Mouse (Mus musculus) hindbrain, embryonic 13.5 days (tissue): Measurements from ENCODE around the gene Zbtb43. TPM values are rescaled to one million over a fixed set of nuclear protein-coding genes. Genes with fewer than 3 reads are reported as not detected.

Source experiments
- ATAC-seq: fragments of 200-750 bp; cut with Nextera tagmentation; 2 replicates; pipeline ENCODE4 v1.8.0; 2017; ENCODE audit warnings: moderate TSS enrichment; ENCODE audit not compliant: low FRiP score
- H3K27ac ChIP-seq: fragments of 300-500 bp; sonication (generic); 2 replicates; pipeline ENCODE4 v1.5.1; 2015; ENCODE audit warnings: inconsistent platforms, mild to moderate bottlenecking, moderate library complexity
- H3K27me3 ChIP-seq: fragments of 300-500 bp; sonication (generic); 2 replicates; pipeline ENCODE4 v1.6.1; 2015; ENCODE audit warnings: mild to moderate bottlenecking, inconsistent platforms
- H3K36me3 ChIP-seq: fragments of 300-500 bp; sonication (generic); 2 replicates; pipeline ENCODE4 v1.6.1; 2015; ENCODE audit warnings: mild to moderate bottlenecking, inconsistent platforms
- H3K4me1 ChIP-seq: fragments of 300-500 bp; sonication (generic); replicated peaks from 2 replicates; pipeline ENCODE4 v1.6.1; 2015; ENCODE audit warnings: inconsistent platforms
- H3K4me2 ChIP-seq: fragments of 300-500 bp; sonication (generic); 2 replicates; pipeline ENCODE4 v1.6.1; 2015; ENCODE audit warnings: inconsistent platforms, mild to moderate bottlenecking, moderate library complexity
- H3K4me3 ChIP-seq: fragments of 300-500 bp; sonication (generic); 2 replicates; pipeline ENCODE4 v1.5.1; 2015; ENCODE audit warnings: mild to moderate bottlenecking, inconsistent platforms
- H3K9ac ChIP-seq: fragments of 300-500 bp; sonication (generic); 2 replicates; pipeline ENCODE4 v1.6.1; 2015; ENCODE audit warnings: mild to moderate bottlenecking, inconsistent platforms
- H3K9me3 ChIP-seq: fragments of 300-500 bp; sonication (generic); 2 replicates; pipeline ENCODE4 v1.6.1; 2016; ENCODE audit warnings: inconsistent platforms
- WGBS: fragments of 180-500 bp; shearing (Covaris S2); methylation state at CpG from one replicate; pipeline ENCODE4 v1.1.7; 2015; 5-methylcytosine and 5-hydroxymethylcytosine counted together
- polyA plus RNA-seq: library from polyadenylated mRNA; unstranded; fragments of >200 nt; fragmentation: Nextera tagmentation; extraction: Ambion mirVana; gene quantifications from 2 replicates; pipeline ENCODE4 v1.2.1, GENCODE M21; 2015

Gene Zbtb43
- polyA plus RNA-seq, 1 experiment from 2014 or later = 28.2 TPM

DNA sequence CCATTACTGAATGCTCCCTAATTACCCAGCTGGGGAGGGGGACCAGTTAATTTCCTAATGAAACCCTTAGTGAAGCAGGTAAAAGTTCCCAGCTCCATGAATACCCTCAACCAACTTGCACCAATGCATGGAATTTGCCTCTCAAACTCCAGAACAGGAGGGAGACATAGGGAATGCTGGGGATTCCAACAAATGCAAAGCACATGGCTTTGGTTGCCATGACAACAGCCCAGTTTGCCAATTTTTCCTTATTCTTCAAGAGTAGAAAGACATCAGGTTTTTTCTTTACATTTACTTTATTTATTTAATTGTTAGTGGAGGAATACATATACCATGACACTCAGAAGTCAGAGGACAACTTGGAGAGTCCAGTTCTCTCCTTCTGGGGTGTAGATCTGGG lies 7.6 kb upstream of the Zbtb43 start:
- no peak overlapping the region for H3K9ac ChIP-seq

DNA sequence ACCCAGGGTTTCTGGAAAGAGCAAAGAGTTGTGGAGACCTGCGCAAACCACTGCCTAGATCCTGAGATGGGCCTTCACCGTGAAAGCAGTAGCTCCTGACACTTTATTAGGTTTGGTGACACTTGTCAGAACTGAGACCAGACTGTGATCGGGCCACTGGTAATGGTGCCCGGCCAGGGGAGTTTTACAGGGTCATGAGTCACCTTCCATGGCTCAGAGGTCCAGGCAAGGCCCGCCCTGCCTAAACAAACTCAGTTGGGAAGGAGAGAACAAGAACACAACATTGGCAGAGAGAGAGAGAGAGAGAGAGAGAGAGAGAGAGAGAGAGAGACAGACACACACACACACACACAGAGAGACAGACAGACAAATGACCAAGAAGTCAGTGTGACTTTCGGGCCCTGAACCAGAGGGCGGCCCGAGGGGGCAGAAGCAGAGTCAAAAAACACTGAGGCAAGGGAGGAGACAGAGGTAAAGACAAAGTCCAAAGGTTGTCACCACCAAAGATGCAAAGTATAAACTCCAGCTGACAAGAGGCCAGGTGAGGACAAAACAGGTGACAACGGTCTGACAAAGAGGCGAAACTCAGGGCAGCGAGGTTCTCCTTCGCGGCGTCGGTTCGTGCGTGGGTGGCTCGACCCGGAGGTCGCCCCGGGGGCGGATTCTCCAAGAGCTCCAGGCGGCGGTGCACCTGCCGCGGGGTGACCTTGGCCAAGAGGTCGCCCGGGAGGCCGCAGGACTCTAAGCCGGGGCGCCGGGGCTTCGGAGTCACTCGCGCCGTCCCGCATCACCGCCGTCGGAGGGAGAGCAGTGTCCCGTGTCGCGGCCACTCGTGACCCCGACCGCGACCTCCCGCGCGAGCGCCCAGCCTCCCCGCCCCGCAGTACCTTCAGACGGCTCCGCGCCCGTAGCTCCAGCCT lies 553 bp downstream of the Zbtb43 start:
- H3K4me1 ChIP-seq = peaks cover 34% of the 10 kb centered on the region
- H3K4me2 ChIP-seq = peak overlapping the region; percentile 94
- ATAC-seq = peak; percentile 67
- 0 out of 2 replicates have a peak, but pooled peaks cover 7% of the 10 kb centered on the region for H3K27me3 ChIP-seq
- H3K9me3 ChIP-seq = no peaks in the 10 kb centered on the region
- H3K27ac ChIP-seq = peak overlapping the region; percentile 76
- peak overlapping the region; percentile 95 for H3K9ac ChIP-seq
- peak overlapping the region; percentile 93 for H3K4me3 ChIP-seq
- H3K36me3 ChIP-seq = peaks cover 12% of the 10 kb centered on the region
- 6% methylated on average over 57 of the region's 57 CpGs for WGBS

More for the DNA sequence above, 7.6 kb upstream of the Zbtb43 start:
- Histone ChIP-seq H3K27me3 (0 out of 2 replicates have a peak, but pooled peaks cover 9% of the 10 kb centered on the region), H3K36me3 (no peaks in the 10 kb centered on the region), H3K9me3 (no peaks in the 10 kb centered on the region), H3K27ac (no peak overlapping the region), H3K4me3 (no peak overlapping the region), H3K4me2 (no peak overlapping the region), H3K4me1 (0 out of 2 replicates have a peak, but pooled peaks cover 4% of the 10 kb centered on the region)
- no peak for ATAC-seq

DNA sequence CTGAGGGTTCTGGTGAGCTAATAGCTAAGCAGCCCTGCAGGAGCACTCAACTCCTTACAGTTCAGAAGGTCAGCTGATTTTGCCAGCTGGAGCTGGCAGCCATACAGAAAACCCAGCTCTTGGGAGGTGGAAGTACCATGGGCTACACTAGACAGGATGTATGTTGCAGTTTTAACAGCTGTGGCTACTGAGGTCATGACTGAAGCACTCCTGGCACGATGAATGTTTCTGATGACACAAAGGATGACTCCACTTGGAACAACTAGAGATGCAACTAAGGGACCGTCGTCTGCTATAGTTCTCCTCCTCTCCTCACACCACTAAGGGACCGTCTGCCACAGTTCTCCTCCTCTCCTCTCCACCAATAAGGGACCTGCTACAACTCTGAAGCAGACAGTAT lies 2.4 kb downstream of the Zbtb43 start:
- no peak overlapping the region for H3K4me3 ChIP-seq
- 80% methylated on average over 4 of the region's 4 CpGs for WGBS
- H3K36me3 ChIP-seq = peaks cover 29% of the 10 kb centered on the region
- H3K4me2 ChIP-seq = no peak overlapping the region
- H3K9ac ChIP-seq = no peak overlapping the region
- peaks cover 34% of the 10 kb centered on the region for H3K4me1 ChIP-seq
- H3K27ac ChIP-seq = no peak overlapping the region
- no peaks in the 10 kb centered on the region for H3K9me3 ChIP-seq
- no peaks in the 10 kb centered on the region for H3K27me3 ChIP-seq
- ATAC-seq = no peak

- Histone ChIP-seq H3K4me1 (peaks cover 34% of the 10 kb centered on the region), H3K9me3 (no peaks in the 10 kb centered on the region), H3K36me3 (peaks cover 37% of the 10 kb centered on the region), H3K4me3 (no peak overlapping the region), H3K4me2 (no peak overlapping the region), H3K27ac (no peak overlapping the region), H3K9ac (peak overlapping the region; percentile 14), H3K27me3 (no peaks in the 10 kb centered on the region)
- 45% methylated on average over 5 of the region's 5 CpGs for WGBS
- no peak for ATAC-seq
Observed at GRCm38 (mm10) chr2:33465215-33465614, 3.1 kb downstream of the Zbtb43 start.

DNA sequence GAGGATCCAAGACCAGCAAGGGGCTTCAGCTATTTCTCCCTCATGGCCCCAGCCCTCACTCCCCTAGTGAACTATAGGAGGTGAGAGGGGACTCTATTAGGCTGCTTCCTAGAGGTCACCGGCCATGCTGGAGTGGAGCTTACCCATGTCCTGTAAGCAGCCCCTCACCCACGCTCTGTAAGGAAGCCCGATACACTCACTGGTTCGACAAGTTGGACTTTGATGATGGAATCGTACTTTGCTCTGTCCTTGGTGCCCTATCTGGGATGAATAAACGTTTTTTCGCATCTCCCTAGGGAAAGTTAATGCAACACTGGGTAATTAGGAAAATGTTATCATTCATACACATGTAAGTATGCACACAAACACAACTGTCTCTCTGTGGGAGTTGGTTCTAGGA lies 6.3 kb downstream of the Zbtb43 start:
- 90% methylated on average over 7 of the region's 7 CpGs for WGBS
- no peak overlapping the region for H3K9ac ChIP-seq
- H3K36me3 ChIP-seq = peaks cover 50% of the 10 kb centered on the region
- H3K27ac ChIP-seq = no peak overlapping the region
- H3K4me1 ChIP-seq = peaks cover 25% of the 10 kb centered on the region
- H3K4me2 ChIP-seq = no peak overlapping the region
- no peaks in the 10 kb centered on the region for H3K27me3 ChIP-seq
- no peaks in the 10 kb centered on the region for H3K9me3 ChIP-seq
- ATAC-seq = no peak
- no peak overlapping the region for H3K4me3 ChIP-seq

- no peak for ATAC-seq
- H3K27me3 ChIP-seq = no peaks in the 10 kb centered on the region
- no peaks in the 10 kb centered on the region for H3K9me3 ChIP-seq
- 82% methylated on average over 1 of the region's 1 CpGs for WGBS
- H3K4me2 ChIP-seq = no peak overlapping the region
- no peak overlapping the region for H3K27ac ChIP-seq
- H3K36me3 ChIP-seq = peaks cover 52% of the 10 kb centered on the region
- no peak overlapping the region for H3K9ac ChIP-seq
- peaks cover 16% of the 10 kb centered on the region for H3K4me1 ChIP-seq
- H3K4me3 ChIP-seq = no peak overlapping the region
Observed at GRCm38 (mm10) chr2:33461066-33461465, 7.3 kb downstream of the Zbtb43 start.

DNA sequence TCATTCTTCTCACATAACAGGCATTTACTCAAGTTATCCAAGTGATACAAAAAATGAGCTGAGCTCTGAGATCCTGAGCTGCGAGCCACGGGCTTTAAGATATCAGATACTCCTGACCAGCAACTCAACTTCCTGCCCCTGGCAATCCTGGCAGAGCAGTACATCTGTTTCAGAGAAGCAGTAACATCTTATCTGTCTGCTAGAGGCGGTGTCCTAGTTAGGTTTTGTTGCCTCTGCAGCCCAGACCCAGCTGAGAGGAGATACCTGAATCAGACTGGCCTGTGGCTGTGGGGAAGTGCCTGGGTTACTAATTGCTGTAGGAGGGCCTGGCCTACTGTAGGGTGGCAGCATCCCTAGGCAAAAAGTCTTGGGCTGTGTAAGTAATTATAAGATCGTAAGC lies 8.7 kb downstream of the Zbtb43 start:
- WGBS = 95% methylated on average over 4 of the region's 4 CpGs
- Histone ChIP-seq H3K4me2 (no peak overlapping the region), H3K36me3 (peaks cover 64% of the 10 kb centered on the region), H3K9me3 (no peaks in the 10 kb centered on the region), H3K27me3 (no peaks in the 10 kb centered on the region), H3K27ac (no peak overlapping the region), H3K4me3 (no peak overlapping the region), H3K4me1 (peaks cover 2% of the 10 kb centered on the region; the same call in 1 of the 2 replicates), H3K9ac (no peak overlapping the region)
- ATAC-seq = no peak

- Histone ChIP-seq H3K9ac (no peak overlapping the region), H3K4me1 (no peaks in the 10 kb centered on the region; the same call in 1 of the 2 replicates), H3K27me3 (no peaks in the 10 kb centered on the region), H3K27ac (no peak overlapping the region), H3K4me3 (no peak overlapping the region), H3K9me3 (no peaks in the 10 kb centered on the region), H3K4me2 (no peak overlapping the region), H3K36me3 (peaks cover 69% of the 10 kb centered on the region)
- 89% methylated on average over 3 of the region's 3 CpGs for WGBS
- ATAC-seq = no peak
Observed at GRCm38 (mm10) chr2:33456696-33457095, 11.7 kb downstream of the Zbtb43 start.

GRCm38 (mm10) chr2:33456242-33456641 lies 12.1 kb downstream of the Zbtb43 start:
- Histone ChIP-seq H3K27me3 (no peaks in the 10 kb centered on the region), H3K4me2 (no peak overlapping the region), H3K9ac (no peak overlapping the region), H3K36me3 (peaks cover 69% of the 10 kb centered on the region), H3K4me1 (no peaks in the 10 kb centered on the region; the same call in 1 of the 2 replicates), H3K27ac (no peak overlapping the region), H3K9me3 (no peaks in the 10 kb centered on the region), H3K4me3 (no peak overlapping the region)
- 88% methylated on average over 5 of the region's 5 CpGs for WGBS
- ATAC-seq = no peak

GRCm38 (mm10) chr2:33455350-33455749 lies 13.0 kb downstream of the Zbtb43 start:
- no peaks in the 10 kb centered on the region for H3K9me3 ChIP-seq
- no peak overlapping the region for H3K4me3 ChIP-seq
- 83% methylated on average over 3 of the region's 3 CpGs for WGBS
- H3K4me2 ChIP-seq = no peak overlapping the region
- H3K27me3 ChIP-seq = no peaks in the 10 kb centered on the region
- no peak overlapping the region for H3K27ac ChIP-seq
- H3K4me1 ChIP-seq = no peaks in the 10 kb centered on the region; the same call in 1 of the 2 replicates
- H3K9ac ChIP-seq = no peak overlapping the region
- H3K36me3 ChIP-seq = peaks cover 68% of the 10 kb centered on the region
- ATAC-seq = no peak

DNA sequence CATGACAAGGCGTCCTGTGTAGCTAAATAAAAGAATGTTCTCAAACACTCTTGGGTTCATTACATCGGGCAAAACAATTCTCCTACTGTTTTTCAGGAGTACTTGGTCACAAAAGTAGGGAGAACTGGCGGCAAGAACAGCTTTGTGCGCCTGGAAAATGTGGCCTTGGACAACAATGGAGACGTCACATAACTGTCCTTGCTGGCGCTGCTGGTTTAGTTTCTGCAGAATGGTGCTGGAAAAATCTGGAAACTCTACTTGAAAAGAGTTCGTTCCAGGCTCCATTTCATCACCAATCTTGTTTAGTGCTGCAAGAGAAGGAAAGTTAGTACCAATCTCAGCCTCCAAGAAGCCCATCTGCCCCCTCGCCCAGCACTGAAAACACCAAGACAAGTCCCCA lies 13.5 kb downstream of the Zbtb43 start:
- no peaks in the 10 kb centered on the region; the same call in 1 of the 2 replicates for H3K4me1 ChIP-seq
- no peaks in the 10 kb centered on the region for H3K9me3 ChIP-seq
- WGBS = 88% methylated on average over 8 of the region's 8 CpGs
- peaks cover 65% of the 10 kb centered on the region for H3K36me3 ChIP-seq
- no peaks in the 10 kb centered on the region for H3K27me3 ChIP-seq
- no peak overlapping the region for H3K4me2 ChIP-seq
- H3K27ac ChIP-seq = no peak overlapping the region
- H3K4me3 ChIP-seq = no peak overlapping the region
- no peak for ATAC-seq
- no peak overlapping the region for H3K9ac ChIP-seq

- no peak overlapping the region for H3K9ac ChIP-seq
- no peak overlapping the region for H3K4me2 ChIP-seq
- no peaks in the 10 kb centered on the region for H3K27me3 ChIP-seq
- H3K9me3 ChIP-seq = no peaks in the 10 kb centered on the region
- H3K36me3 ChIP-seq = peaks cover 73% of the 10 kb centered on the region
- no peak for ATAC-seq
- no peak overlapping the region for H3K4me3 ChIP-seq
- no peak overlapping the region for H3K27ac ChIP-seq
- WGBS = 85% methylated on average over 3 of the region's 3 CpGs
- no peaks in the 10 kb centered on the region; the same call in 1 of the 2 replicates for H3K4me1 ChIP-seq
Observed at GRCm38 (mm10) chr2:33453476-33453875, 14.9 kb downstream of the Zbtb43 start.

DNA sequence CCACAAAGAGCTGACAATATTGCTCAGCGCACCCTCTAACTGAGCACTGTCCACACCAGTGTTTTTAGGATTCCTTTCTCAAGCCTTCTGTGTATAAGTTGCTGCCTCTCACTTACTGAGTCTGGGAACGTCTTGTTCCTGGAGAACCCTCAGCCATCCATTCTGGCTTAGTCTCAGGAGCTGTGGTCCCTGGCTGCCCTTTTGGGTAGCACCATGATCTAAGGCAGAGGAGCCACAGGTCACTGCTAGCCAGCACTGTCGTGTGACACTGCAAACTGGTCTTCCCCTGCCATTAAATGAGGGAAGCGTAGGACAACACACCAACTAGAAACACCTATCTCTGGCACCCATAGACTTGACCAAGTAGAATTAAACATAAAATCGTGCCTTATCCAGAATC lies 15.6 kb downstream of the Zbtb43 start:
- Histone ChIP-seq H3K27me3 (no peaks in the 10 kb centered on the region), H3K27ac (no peak overlapping the region), H3K4me2 (no peak overlapping the region), H3K9ac (no peak overlapping the region), H3K4me1 (no peaks in the 10 kb centered on the region; the same call in 1 of the 2 replicates), H3K4me3 (no peak overlapping the region), H3K36me3 (peaks cover 70% of the 10 kb centered on the region), H3K9me3 (no peaks in the 10 kb centered on the region)
- ATAC-seq = no peak
- 88% methylated on average over 5 of the region's 5 CpGs for WGBS
